Mouse (Mus musculus) natural killer cell, adult 2 months (primary cell): ENCODE results near the gene Sync.
A peak's percentile ranks its signal among the peaks of the same experiment; 100 is the strongest.

Experiments
- DNase-seq, 2 experiments: peaks; one replicate each; pipeline ENCODE4 v3.0.0; 2022; ENCODE audit warnings: low spot score in 2 of 2

Gene Sync

GRCm38 (mm10) chr4:129263225-129264021 lies 24.0 kb upstream of the Sync start:
- peak in 1 of 2 experiments; percentile 33 for DNase-seq

GRCm38 (mm10) chr4:129266191-129266590 lies 21.2 kb upstream of the Sync start:
- no peak for DNase-seq

- no peak for DNase-seq
Measured at GRCm38 (mm10) chr4:129266821-129267220, 20.6 kb upstream of the Sync start.

GRCm38 (mm10) chr4:129268698-129269097 lies 18.7 kb upstream of the Sync start:
- DNase-seq: no peak

- DNase-seq: no peak
Measured at GRCm38 (mm10) chr4:129271991-129272755, 15.2 kb upstream of the Sync start.

GRCm38 (mm10) chr4:129272756-129273046 lies 14.7 kb upstream of the Sync start:
- DNase-seq: no peak

GRCm38 (mm10) chr4:129276453-129276865 lies 11.0 kb upstream of the Sync start:
- DNase-seq: peak; percentile 88 to 94

- DNase-seq: no peak
Measured at GRCm38 (mm10) chr4:129282786-129283185, 4.6 kb upstream of the Sync start.

GRCm38 (mm10) chr4:129283226-129283625 lies 4.2 kb upstream of the Sync start:
- no peak for DNase-seq

- no peak for DNase-seq
Measured at GRCm38 (mm10) chr4:129284685-129285084, 2.7 kb upstream of the Sync start.

- DNase-seq: no peak
Measured at GRCm38 (mm10) chr4:129286001-129286682, 1.3 kb upstream of the Sync start.

- no peak for DNase-seq
Measured at GRCm38 (mm10) chr4:129286683-129287471, 540 bp upstream of the Sync start.

GRCm38 (mm10) chr4:129288067-129288466 lies 650 bp downstream of the Sync start:
- no peak for DNase-seq

- no peak for DNase-seq
Measured at GRCm38 (mm10) chr4:129289671-129290070, 2.3 kb downstream of the Sync start.

- DNase-seq: no peak
Measured at GRCm38 (mm10) chr4:129292831-129293230, 5.4 kb downstream of the Sync start.

GRCm38 (mm10) chr4:129293702-129294101 lies 6.3 kb downstream of the Sync start:
- no peak for DNase-seq

- no peak for DNase-seq
Measured at GRCm38 (mm10) chr4:129295188-129295587, 7.8 kb downstream of the Sync start.

GRCm38 (mm10) chr4:129296066-129296465 lies 8.6 kb downstream of the Sync start:
- DNase-seq: no peak

GRCm38 (mm10) chr4:129297724-129298123 lies 10.3 kb downstream of the Sync start:
- no peak for DNase-seq

- no peak for DNase-seq
Measured at GRCm38 (mm10) chr4:129299121-129299520, 11.7 kb downstream of the Sync start.

GRCm38 (mm10) chr4:129303401-129303800 lies 16.0 kb downstream of the Sync start:
- DNase-seq: no peak

GRCm38 (mm10) chr4:129303816-129304215 lies 16.4 kb downstream of the Sync start:
- no peak for DNase-seq
